Mouse (Mus musculus): Measurements from ENCODE around the gene Kat2a.

The Kat2a gene

DNA sequence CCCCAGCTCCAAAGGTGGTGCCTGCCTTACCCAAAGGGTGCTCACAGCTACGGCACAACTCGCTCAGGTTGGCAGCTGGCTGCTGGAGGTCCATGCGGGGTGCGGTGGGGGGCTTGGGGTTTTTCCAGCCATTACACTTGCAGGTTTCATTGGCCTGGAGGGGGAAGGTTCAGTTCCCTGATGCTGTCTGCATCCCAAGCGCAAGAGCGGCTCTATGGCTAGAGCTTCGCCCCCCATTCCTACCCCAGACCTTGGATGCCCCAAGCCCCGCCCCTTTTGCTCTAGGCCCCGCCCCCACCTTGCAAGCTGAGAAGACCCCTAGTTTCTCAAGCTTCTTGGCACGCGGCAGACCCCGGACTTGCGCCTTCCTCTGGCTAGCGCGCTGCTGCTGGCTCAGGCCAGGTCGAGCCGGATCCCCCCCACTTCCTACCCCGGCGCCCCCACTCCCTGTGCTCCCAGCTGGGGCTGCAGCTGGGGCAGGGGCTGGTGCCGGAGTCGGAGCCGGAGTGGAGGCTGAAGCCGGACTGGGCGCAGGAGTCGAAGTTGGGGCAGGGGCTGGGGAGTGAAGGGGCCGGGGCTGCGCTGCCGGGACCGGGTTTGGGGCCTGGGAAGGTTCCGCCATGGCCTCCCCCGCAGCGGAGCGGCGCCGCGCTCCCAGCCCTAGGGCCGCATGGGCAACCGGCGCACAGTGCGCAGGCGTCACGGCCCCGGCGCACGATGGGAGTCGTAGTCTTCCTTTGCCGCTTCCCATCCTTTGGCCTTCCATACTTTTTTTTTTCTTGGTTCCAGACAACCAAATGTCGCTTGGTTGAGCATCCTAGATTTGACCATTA, at the start of gene Kat2a:
Gene Kat2a (minus strand): TSS at position 683 of the 833 bp plus-strand sequence.
- CTCF ChIA-PET: interaction anchor here (0.7 to 3.3 kb wide), 2 partner anchors 9 to 78 kb away, joined by 4 to 25 read pairs; partner anchors contain the start of gene Dhx58

DNA sequence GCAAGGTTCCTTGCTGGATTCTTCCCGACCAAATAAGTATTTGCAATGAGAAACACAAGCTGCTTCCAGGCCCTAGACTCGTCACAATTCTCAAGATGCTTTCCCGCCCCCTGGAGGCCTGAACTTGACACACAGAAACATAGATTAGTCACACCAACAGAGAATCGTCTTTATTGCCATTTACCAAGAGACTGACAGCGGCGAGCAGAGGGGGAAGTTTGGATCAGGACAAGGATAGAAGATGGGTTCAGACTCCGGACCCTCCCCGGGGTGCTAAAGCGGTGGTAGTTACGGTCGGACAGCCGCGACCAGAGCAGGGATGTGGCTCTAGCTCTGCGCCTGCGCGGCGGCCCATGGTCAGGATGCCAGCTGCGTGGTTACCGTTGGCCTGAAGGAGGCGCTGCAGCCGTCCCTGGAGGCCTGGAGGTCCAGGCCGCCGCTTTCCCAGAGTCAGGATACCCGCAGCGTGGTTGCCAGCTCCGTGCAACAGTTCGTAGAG, 49.3 kb upstream of the Kat2a start:
- CTCF ChIA-PET: interaction anchor here (0.5 to 1.0 kb wide), 3 partner anchors 11 to 31 kb away, joined by 3 to 4 read pairs (median 3); no protein-coding TSS in a partner anchor

DNA sequence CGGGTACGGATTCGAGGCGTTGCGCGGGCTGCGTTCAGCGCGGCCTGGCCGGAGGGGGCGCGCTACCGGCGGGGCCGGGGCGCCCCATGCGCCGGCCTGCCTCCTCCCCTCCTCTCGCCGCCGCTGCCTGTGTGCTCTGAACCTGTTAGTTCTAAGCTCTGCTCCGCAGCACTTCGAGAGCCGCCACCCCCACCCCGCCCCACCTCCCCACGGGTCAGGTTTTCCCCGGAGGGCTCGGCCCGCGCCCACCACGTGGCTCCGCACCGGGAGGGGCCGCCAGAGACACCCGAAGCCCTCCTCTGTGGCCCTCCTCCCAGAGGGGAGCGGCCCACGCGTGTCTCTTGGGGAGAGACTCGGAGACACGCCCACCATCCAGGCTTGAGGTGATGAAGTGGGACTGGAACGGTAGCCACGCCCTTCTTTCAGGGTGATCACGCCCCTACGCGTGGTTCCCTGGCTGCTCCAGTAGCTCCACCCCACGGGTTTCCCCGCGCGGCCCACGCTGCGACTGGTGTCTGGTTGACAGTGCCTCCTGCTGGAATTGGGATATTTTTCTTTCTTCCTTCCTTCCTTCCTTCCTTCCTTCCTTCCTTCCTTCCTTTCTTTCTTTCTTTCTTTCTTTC, 47.5 kb upstream of the Kat2a start, which contains the start of gene Kcnh4:
Gene Kcnh4 (minus strand): TSS at position 332 of the 623 bp plus-strand sequence.
- CTCF ChIA-PET: interaction anchor here (0.6 to 1.4 kb wide), 2 partner anchors 22 to 54 kb away, joined by 3 read pairs; no protein-coding TSS in a partner anchor

DNA sequence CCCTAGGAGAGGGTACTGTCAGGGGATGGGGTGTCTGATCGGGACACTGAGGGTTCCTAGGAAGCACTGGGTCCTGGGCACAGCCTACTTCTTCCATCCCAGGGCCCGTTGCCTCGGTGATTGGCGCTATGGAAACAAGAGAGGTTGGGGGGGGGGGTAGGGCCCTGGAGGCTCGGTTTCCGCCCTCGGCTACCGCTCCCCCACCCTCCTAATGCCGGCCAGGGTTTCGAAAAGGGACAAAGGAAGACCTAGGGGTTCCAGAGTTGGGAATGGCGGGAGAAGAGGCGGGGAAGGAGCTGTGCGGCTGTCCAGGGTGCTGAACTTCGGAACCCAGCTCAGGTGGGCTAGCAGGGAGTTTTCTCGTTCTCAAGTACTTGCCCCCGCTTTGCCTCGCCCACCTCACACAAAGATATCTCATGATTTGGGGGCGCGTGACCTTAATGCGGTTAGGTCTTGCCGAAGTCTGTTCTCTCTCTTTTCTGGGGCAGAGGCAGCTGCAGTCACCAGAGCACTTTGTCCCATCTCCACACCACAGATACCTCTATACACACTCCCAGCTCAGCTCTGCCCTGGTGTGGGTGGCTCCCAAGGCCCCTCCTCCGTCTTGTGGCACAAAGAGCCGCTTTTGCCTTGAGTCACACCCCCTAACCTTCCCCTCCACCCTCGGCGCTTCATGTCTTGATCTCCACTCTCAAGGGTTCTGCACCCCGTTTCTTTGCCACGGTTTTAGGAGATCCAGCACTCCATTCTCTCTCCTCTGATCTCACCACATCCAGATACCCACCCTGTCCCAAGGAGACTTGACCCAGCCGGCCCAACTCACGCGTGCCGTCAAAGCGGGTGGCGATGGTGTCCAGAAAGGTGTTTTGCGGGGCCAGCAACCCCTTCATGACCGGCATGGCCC, 46.7 kb upstream of the Kat2a start:
- CTCF ChIA-PET: interaction anchor here (1.4 kb wide), 1 partner anchor 55 kb away, joined by 3 read pairs; no protein-coding TSS in a partner anchor

DNA sequence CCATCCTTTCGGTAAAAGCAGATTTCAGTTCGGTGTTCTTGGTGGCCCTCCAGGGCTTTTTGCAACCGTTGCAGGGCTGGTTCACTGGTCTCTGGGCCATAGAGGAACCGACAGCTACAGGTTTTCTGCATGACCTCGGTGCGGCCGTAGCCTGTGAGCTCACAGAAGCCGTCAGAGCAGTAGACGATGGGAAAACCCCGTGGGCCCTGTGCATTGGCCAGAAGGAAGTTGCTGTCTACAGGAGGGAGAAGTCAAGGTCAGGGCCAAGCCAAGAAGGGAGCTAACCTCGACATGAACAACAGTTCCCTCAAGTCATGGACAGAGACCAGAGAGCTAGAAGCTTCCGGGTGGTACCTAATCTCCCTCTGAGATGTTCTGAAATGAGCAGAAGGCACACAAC, 45.3 kb upstream of the Kat2a start:
- CTCF ChIA-PET: no interaction called here

DNA sequence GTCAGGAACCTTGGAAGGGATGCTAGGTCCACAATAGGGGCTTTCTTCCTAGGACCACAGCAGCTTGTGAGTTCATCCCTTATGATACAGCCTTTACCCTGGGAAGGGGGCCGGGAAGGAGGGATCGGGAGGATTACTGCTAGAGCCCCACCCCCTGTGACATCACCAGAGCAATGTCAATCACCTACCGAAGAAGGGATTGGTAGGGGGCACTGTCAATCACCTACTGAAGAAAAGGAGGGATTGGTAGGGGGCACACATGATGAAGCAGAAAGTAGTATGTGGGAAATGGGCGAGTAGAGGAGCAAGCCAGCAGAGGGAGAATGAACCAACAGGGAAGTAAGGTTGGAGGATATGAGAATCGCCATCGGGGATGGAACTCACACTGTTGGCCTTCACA, 44.2 kb upstream of the Kat2a start:
- CTCF ChIA-PET: no interaction called here

DNA sequence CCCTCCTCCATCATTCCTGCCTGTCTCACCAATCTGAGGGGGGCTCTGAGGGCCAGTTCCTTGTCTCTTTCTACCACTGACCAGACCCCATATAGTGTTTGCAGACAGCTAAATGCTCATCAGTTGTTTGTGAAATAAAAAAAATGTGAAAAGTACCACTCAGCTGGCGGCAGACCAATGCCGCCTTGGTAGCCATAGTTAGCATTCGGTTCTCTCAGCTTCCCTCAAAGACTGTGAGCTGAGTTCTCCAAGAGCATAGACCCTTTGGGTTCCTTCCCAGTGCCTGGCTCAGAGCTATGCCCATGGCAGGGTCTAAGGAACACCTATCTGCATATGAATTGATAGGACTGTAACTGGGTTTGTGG, 42.4 kb upstream of the Kat2a start:
- CTCF ChIA-PET: no interaction called here

DNA sequence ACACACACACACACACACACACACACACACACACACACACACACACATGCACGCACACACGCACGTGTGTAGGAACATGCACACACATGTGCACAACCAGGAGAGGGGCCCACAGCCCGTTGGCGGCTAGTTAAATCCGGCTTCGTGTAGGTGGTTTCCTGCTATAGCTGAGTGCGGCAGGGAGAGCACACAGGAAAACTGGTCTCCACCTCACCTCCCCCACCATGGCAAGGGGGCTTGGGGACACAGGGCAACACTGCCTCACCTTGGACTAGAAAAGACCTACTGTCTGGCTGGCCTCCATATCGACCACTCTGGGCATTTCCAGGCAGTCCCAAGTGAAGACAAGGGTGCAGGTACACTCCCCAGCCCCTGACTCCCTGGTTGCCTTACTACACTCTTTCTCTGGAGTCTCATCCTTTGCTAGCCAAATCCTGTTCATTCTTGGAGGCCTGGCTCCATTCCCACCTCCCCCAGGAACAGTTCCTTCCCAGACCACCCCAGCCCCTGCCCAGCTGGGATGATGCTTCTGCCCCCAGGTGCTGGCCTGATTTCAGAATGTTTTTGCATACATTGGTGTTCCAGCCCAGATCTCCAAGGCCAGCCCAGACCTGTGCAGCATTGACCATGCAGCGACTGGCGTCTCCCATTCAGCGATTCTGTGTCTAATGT, 41.9 kb upstream of the Kat2a start:
- CTCF ChIA-PET: interaction anchor here (0.5 to 0.7 kb wide), 2 partner anchors 149 to 210 kb away, joined by 5 to 16 read pairs; no protein-coding TSS in a partner anchor

DNA sequence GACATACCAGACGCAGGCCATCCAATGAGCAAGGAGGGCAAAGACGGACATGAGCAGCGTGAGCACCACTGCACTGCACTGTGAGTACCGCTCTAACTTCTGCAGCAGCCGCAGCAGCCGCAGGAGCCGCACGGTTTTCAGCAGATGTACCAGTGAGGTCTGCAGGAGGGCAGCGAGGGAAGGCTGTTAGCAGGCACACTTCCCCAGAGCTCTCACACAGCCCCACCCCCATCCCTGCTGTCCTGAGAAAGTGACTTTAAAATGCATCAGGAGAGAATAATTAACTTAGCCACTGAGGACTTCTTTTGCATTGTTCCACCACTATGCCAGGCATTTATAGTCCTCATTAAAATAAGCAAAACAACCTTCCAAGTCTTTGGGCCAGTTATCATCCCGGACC, 40.0 kb upstream of the Kat2a start:
- CTCF ChIA-PET: no interaction called here

DNA sequence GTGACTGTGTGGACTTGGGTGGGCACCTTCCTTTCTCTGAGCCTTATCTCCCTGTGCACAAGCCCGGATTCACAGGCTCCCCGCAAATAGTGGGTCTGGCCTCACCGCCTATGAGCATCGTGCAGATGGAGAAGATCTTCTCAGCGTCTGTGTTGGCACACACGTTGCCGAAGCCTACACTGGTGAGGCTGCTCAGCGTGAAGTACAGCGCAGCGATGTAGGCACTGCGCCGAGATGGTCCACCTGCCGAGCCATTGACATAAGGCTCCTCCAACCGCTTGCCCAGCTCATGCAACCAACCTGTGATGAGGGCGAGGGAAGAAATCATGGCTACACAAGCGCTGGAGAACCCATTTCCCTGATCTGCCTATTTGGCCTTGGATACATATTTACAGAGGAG, 37.9 kb upstream of the Kat2a start:
- CTCF ChIA-PET: no interaction called here

DNA sequence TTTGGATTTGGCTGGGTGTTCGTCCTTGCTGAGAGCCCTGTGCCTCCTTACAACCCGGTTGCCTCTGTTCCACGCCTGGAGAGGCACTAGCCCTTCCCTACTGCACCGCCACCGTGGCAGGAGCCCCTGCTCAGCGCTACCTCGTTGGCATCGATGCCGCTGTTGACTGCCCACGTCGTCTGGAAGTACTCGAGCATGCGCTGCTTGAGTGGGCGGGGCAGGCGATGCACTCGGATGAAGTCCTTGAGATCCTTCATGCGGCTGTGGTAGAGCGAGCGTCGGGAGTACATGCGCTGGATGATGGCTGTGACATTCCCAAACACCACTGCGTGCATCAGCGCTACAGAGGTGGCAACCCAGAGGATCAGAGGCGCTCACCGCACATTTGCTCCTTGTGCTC, 37.2 kb upstream of the Kat2a start:
- CTCF ChIA-PET: no interaction called here

DNA sequence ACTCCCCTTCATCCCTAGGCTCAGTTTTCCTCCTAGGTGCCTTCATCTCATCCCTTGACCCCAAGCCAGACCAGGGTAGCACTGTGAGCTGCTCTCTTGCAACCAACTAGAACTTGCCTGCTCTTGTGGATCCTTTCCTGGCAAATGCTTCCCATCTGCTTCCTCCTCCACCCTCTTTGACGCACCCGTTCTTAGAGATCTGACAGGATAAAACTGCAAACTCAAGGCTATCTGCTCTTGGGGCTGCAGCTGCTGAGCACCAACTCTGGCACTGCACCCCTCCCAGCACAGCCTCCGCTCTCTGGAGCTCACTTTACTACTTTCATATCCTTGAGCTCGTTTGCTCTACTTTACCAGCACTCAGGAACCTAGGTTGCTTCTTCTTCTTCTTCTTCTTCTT, 36.4 kb upstream of the Kat2a start:
- CTCF ChIA-PET: no interaction called here

DNA sequence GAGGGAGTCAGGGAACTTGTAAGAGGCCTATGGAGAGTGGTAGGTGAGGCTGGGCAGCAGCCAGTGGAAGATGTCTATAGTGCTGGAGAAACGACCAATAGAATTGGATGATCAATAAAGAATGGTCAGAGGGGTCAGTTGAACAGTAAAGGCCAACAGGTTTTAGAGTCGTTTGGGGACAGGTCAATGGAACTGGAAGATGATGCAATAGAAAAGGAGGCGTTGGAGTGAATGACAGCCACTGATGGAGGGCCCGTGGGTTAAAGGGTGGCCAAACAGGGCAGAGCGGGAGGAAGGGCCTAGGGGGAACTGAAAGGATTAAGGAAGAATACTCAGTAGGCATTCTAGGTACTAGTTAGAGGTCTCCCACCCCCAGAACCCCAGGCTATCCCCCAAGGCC, 34.8 kb upstream of the Kat2a start:
- CTCF ChIA-PET: interaction anchor here (0.6 kb wide), 1 partner anchor 11 kb away, joined by 3 read pairs; no protein-coding TSS in a partner anchor

DNA sequence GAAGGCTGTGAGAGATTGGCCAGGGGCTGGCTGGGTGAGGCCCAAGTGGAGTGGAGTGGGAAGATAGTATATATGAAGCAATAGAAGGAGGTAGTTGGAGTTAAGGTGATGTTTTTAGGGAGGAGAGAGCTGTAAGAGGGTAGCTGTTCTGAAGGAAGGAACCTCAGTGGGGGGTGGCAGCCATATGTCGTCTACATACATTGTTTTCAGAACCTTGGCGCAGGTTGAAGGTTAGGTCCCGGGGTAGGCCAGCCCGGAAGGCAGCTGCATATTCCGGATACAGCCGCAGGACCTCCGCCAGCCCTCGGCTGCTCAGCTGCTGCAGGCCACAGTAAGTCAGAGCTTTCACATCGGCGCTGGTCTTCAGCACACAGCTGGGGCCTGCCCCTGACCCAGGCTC, 34.3 kb upstream of the Kat2a start:
- CTCF ChIA-PET: interaction anchor here (0.6 kb wide), 1 partner anchor 10 kb away, joined by 3 read pairs; no protein-coding TSS in a partner anchor

DNA sequence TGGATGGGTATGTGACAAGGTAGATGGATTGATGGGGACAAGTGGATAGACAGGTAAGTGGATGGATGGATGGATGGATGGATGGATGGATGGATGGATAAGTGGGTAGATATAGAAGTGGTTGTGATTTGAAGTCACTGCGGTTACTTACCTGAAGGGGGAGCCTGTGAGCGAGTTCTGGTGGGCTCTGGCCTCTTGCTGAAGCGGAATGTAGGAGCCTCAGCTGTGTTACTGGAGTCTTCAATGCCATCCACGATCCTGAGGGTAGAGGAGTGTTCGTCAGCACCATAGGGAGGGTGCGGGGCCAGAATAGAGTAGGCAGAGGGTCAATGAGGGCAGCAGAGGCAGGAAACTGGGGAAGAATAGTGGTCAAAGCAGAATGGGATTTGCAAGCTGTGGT, 32.8 kb upstream of the Kat2a start:
- CTCF ChIA-PET: interaction anchor here (0.6 kb wide), 2 partner anchors 74 to 149 kb away, joined by 3 to 7 read pairs; no protein-coding TSS in a partner anchor

DNA sequence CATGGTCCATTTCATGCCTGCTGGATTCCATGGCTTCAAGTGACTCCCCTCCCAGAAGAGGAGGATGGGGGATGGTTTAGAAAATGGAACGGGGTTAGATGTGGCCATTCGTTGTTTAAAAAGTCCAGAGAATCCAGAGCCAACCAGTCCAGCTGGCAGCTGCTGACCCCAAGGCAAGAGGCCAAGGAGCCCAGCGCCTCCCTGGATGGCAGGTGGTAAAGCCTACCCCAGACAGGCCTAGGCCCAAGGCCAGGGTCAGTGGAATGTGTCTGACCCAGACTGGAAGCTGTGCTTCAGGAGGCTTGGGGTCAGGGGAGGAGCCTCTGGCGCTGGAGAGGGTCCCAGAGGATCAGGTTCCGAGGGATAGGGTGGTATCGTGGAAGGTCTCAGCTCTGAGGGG, 29.1 kb upstream of the Kat2a start:
- CTCF ChIA-PET: interaction anchor here (0.5 kb wide), 1 partner anchor 82 kb away, joined by 6 read pairs; no protein-coding TSS in a partner anchor

DNA sequence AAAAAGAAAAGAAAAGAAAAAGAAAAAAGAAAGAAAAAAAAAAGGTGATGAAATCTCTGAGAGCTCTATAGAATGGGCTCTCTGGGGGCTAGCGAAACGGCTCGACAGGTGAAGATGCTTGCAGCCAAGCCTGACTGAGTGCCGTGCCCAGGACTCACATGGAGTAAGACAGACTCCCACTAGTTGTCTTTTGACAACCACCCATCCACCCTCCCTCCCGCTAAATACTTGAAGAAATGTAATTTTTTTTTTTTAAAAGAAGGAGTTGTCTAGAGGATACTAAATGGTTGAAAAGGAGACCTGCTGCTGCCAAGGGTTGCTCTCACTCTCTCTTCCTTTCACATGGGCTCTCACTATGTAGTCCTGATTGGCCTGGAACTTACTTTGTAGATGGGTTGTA, 26.5 kb upstream of the Kat2a start:
- CTCF ChIA-PET: interaction anchor here (0.6 to 0.7 kb wide), 2 partner anchors 28 to 377 kb away, joined by 3 to 4 read pairs; no protein-coding TSS in a partner anchor

DNA sequence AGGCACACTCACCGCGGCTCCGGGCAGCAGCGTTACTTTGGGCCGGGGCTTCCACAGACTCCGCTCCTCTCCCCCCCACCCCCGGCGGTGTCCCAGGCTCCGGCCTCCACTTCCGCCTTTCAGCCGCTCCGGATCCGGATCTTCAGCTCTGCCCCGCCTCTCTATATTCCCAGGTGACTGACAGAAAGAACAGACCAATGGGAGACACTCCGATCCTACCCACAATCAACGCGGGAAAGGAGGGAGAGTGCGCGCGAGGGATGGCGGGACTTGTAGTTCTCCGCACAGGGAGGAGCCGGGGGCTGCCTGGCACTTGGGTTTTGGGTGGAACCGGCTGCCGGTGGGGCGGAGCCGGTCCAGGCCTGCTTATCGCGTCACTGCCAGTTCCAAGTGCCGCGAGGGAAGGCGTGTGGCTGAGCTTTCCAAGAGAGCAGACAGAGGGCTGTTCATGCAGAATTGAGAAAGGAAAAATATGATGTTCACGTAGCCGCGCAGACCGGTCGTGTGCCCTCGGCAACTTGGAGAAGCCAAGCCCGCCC, 25.9 kb upstream of the Kat2a start, which contains the start of gene Rab5c:
Gene Rab5c (minus strand): TSS at position 150 of the 539 bp plus-strand sequence.
- CTCF ChIA-PET: interaction anchor here (0.6 to 0.8 kb wide), 3 partner anchors 10 to 438 kb away, joined by 3 to 6 read pairs (median 3); partner anchors contain the start of gene Kcnh4

DNA sequence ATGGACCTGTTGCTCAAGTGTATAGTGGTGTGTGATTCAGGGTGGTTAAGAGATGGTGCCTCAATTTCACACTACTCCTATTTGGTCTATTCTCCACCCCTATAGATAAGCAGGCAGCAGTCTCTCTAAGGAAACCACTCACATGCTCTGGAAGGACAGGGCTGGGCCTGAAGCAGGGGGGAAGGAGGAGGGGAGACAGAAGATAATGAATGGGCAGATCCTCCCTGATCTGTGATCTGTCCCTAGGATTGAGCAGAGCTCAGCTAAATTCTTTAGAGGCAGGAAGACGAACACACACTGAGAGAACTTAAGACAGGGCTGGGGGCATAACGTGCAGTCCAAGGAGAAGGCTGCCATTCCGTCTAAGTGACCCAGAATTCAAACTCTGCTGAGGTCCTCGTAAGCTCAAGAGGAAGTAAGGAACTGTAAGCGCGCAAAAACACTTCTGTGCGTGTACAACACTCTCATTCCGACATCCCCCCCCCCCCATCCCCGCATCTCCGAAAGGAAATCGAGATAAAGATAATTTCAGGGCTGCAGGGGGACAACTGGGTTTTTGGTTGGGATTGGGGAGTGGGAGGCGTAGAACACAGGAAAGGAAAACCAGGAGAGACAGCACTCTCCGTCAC, 25.0 kb upstream of the Kat2a start:
- CTCF ChIA-PET: interaction anchor here (0.6 to 0.8 kb wide), 4 partner anchors 9 to 151 kb away, joined by 3 read pairs; partner anchors contain the start of gene Kcnh4

DNA sequence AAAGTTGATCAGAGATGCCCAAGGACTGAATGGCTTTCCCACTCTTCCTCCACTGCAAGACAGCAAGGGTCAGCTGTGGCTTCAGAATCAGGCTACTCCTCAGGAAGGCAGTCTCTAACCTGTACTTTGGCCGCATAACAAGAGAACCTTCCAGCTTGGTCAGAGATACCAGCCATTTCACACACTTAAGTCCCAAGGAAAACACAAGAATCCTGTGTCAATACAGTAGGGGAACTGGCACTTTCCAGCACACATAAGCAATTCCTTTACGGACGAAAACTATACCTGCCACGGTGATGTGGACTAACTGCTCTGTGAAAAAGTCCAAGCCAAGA, 24.4 kb upstream of the Kat2a start:
- CTCF ChIA-PET: interaction anchor here (0.7 kb wide), 2 partner anchors 121 to 150 kb away, joined by 3 read pairs; no protein-coding TSS in a partner anchor
